In genomic region chr1:169916659-169917058, GRCm38 (mm10) we compare ENCODE assay signal across 10 mouse cellular contexts. TPM values are rescaled to one million over a fixed set of nuclear protein-coding genes. Genes with fewer than 3 reads are reported as not detected.
A peak's percentile ranks its signal among the peaks of the same experiment; 100 is the strongest.
DNase-seq lines count a peak whose midpoint lies in the region; ATAC-seq and TF ChIP-seq lines count a peak whose summit lies in the region.
"Had no signal": no experiment of that assay in that cellular context is flagged by ENCODE, and none has a peak within 500 bp of the region (broad histone marks: within the 10 kb centered on the region; RNA-seq: fewer than 3 reads in every experiment).

No protein-coding gene starts in this region.

- no peaks in the 10 kb centered on the region for H3K9me3 ChIP-seq in lung, postnatal 0 days (ENCODE audit: low read length)
- H3K9me3 ChIP-seq in hindbrain, embryonic 14.5 days (ENCODE audit: control insufficient read depth, low read length), result no peaks in the 10 kb centered on the region
- H3K9me3 ChIP-seq in stomach, embryonic 14.5 days (ENCODE audit: control insufficient read depth, low read depth, low read length), result no peaks in the 10 kb centered on the region
- H3K9me3 ChIP-seq: embryonic facial prominence, embryonic 13.5 days had no signal

- H3K27ac ChIP-seq in lung, postnatal 0 days (ENCODE audit: low read length), result no peak overlapping the region
- H3K27ac ChIP-seq in hindbrain, embryonic 14.5 days, result no peak overlapping the region
- peak overlapping the region; percentile 48 for H3K27ac ChIP-seq in stomach, embryonic 14.5 days (ENCODE audit: low read length)
- H3K27ac ChIP-seq: embryonic facial prominence, embryonic 13.5 days had no signal

- H3K9ac ChIP-seq in lung, postnatal 0 days (replicated peaks; ENCODE audit: low read depth), result no peak overlapping the region
- H3K9ac ChIP-seq in hindbrain, embryonic 14.5 days, result no peak overlapping the region
- H3K9ac ChIP-seq in stomach, embryonic 14.5 days (replicated peaks; ENCODE audit: low read depth, low read length), result 0 out of 2 replicates have a peak overlapping the region, but pooled peaks have one; percentile 14
- H3K9ac ChIP-seq: embryonic facial prominence, embryonic 13.5 days had no signal

- no peaks in the 10 kb centered on the region; the same call in 1 of the 2 replicates for H3K4me1 ChIP-seq in lung, postnatal 0 days (ENCODE audit: insufficient read depth, low read depth, low read length)
- no peaks in the 10 kb centered on the region for H3K4me1 ChIP-seq in hindbrain, embryonic 14.5 days (replicated peaks; ENCODE audit: control insufficient read depth, insufficient read depth, low read length)
- peaks cover 7% of the 10 kb centered on the region; the same call in 1 of the 2 replicates for H3K4me1 ChIP-seq in stomach, embryonic 14.5 days (ENCODE audit: control insufficient read depth, insufficient read depth, low read length)

- H3K4me3 ChIP-seq in lung, postnatal 0 days (ENCODE audit: low read depth, low read length), result no peak overlapping the region
- H3K4me3 ChIP-seq in hindbrain, embryonic 14.5 days (replicated peaks; ENCODE audit: low read length), result no peak overlapping the region
- no peak overlapping the region for H3K4me3 ChIP-seq in stomach, embryonic 14.5 days (ENCODE audit: low read depth, low read length)
- H3K4me3 ChIP-seq: embryonic facial prominence, embryonic 13.5 days had no signal

- 33% methylated on average over 7 of the region's 7 CpGs for WGBS in lung, postnatal 0 days
- 47% methylated on average over 7 of the region's 7 CpGs for WGBS in hindbrain, embryonic 14.5 days
- WGBS in stomach, embryonic 14.5 days, result 40% methylated on average over 7 of the region's 7 CpGs

- H3K4me2 ChIP-seq in lung, postnatal 0 days (replicated peaks; ENCODE audit: low read depth, low read length), result no peak overlapping the region
- H3K4me2 ChIP-seq in hindbrain, embryonic 14.5 days (replicated peaks), result no peak overlapping the region
- no peak overlapping the region for H3K4me2 ChIP-seq in stomach, embryonic 14.5 days (replicated peaks; ENCODE audit: low read depth, low read length)
- H3K4me2 ChIP-seq: embryonic facial prominence, embryonic 13.5 days had no signal

- peak; percentile 30 for DNase-seq in lung, postnatal 0 days (ENCODE audit: low spot score)
- DNase-seq in lung, postnatal 14 days, result no peak
- peak; percentile 19 to 61 for DNase-seq in gastrocnemius, adult 8-10 months (ENCODE audit: low spot score in 2 of 2)
- no peak for DNase-seq in hindbrain, embryonic 14.5 days (ENCODE audit: low spot score)
- DNase-seq in adipocyte (ENCODE audit: low spot score), result no peak
- no peak for DNase-seq in layer of hippocampus, adult 8-10 months (ENCODE audit: low spot score in 2 of 2)

- no peaks in the 10 kb centered on the region for H3K36me3 ChIP-seq in lung, postnatal 0 days (ENCODE audit: insufficient read depth, low read length)
- no peaks in the 10 kb centered on the region for H3K36me3 ChIP-seq in hindbrain, embryonic 14.5 days (replicated peaks; ENCODE audit: control insufficient read depth, insufficient read depth)
- H3K36me3 ChIP-seq in stomach, embryonic 14.5 days (ENCODE audit: control insufficient read depth, insufficient read depth, low read length), result no peaks in the 10 kb centered on the region
- H3K36me3 ChIP-seq: embryonic facial prominence, embryonic 13.5 days had no signal

- no peak for TF ChIP-seq EP300 in lung, postnatal 0 days (IDR thresholded peaks at IDR 0.05)

- H3K27me3 ChIP-seq in lung, postnatal 0 days (replicated peaks; ENCODE audit: insufficient read depth, low read length), result no peaks in the 10 kb centered on the region
- no peaks in the 10 kb centered on the region for H3K27me3 ChIP-seq in hindbrain, embryonic 14.5 days (ENCODE audit: control insufficient read depth, insufficient read depth, low read length)
- no peaks in the 10 kb centered on the region for H3K27me3 ChIP-seq in stomach, embryonic 14.5 days (ENCODE audit: control insufficient read depth, insufficient read depth, low read length)

- peak; percentile 46 for ATAC-seq in lung, postnatal 0 days
- peak; percentile 53; the same call in 1 of the 2 replicates for ATAC-seq in hindbrain, embryonic 14.5 days (ENCODE audit: low FRiP score)
- ATAC-seq in stomach, embryonic 14.5 days (ENCODE audit: insufficient number of reproducible peaks, insufficient read depth, low FRiP score, low read depth), result peak; percentile 78; the same call in 1 of the 2 replicates

- no peak for TF ChIP-seq CTCF in lung, postnatal 0 days (IDR thresholded peaks at IDR 0.05)

RNA-seq across cellular contexts. Expression of gene Ccdc190, which starts 11.8 kb away (rescaled TPM):
- polyA plus RNA-seq in lung, postnatal 0 days (2015; fragmentation: Nextera tagmentation; extraction: Ambion mirVana), result 0.25 TPM in 1 of 2 replicates, not detected in the other
- under 1 TPM in 1 of 4 experiments, not detected in 3; 0.16 TPM for total RNA-seq in gastrocnemius, adult 8-10 months (2022)
- polyA plus RNA-seq in hindbrain, embryonic 14.5 days (2014; fragmentation: Nextera tagmentation; extraction: Ambion mirVana), result 4.7 and 4.8 TPM in 2 replicates
- 0.38 TPM in 1 of 2 replicates, not detected in the other for polyA plus RNA-seq in stomach, embryonic 14.5 days (2014; fragmentation: Nextera tagmentation; extraction: Ambion mirVana)
- total RNA-seq in layer of hippocampus, adult 8-10 months (2022), result 10 to 100 TPM; 26.7 to 32.0 (median 27.5) TPM
- total RNA-seq: neutrophil, adult 5-6 weeks had no signal
- polyA plus RNA-seq: embryonic facial prominence, embryonic 13.5 days; kidney, embryonic 16.5 days had no signal

RNA-seq across cellular contexts. Expression of gene Hsd17b7, which starts 52.4 kb away (rescaled TPM):
- 11.8 and 14.5 TPM in 2 replicates for polyA plus RNA-seq in lung, postnatal 0 days (2015; fragmentation: Nextera tagmentation; extraction: Ambion mirVana)
- total RNA-seq in gastrocnemius, adult 8-10 months (2022), result 10 to 100 TPM in 2 of 4 experiments, 1 to 10 TPM in 2; 8.9 to 15.5 (median 11.1) TPM
- 30.6 and 35.8 TPM in 2 replicates for polyA plus RNA-seq in hindbrain, embryonic 14.5 days (2014; fragmentation: Nextera tagmentation; extraction: Ambion mirVana)
- 18.3 and 19.3 TPM in 2 replicates for polyA plus RNA-seq in stomach, embryonic 14.5 days (2014; fragmentation: Nextera tagmentation; extraction: Ambion mirVana)
- total RNA-seq in layer of hippocampus, adult 8-10 months (2022), result 10 to 100 TPM; 14.9 to 19.0 (median 17.0) TPM

Comparison
In these comparisons a context has a peak if more than half of its experiments do, and no peak if none do; other contexts are left out.
1. DNase-seq: peak in lung, postnatal 0 days (single experiment) and gastrocnemius, adult 8-10 months (2 of 2); none in lung, postnatal 14 days (single experiment), hindbrain, embryonic 14.5 days (single experiment), adipocyte (single experiment) and layer of hippocampus, adult 8-10 months (0 of 2).
2. Peak in every context shown above with its lines, with median percentiles within 50 percentile points of each other: ATAC-seq.